Mouse (Mus musculus) myocyte (in vitro differentiated cells): ENCODE measurements around the gene Gm5129.

ENCODE experiments used
- CEBPB ChIP-seq: IDR thresholded peaks from 2 replicates; pipeline ENCODE4 v1.6.1; 2011; ENCODE audit warnings: mild to moderate bottlenecking, moderate library complexity; ENCODE audit not compliant: poor library complexity, insufficient read depth, severe bottlenecking
- MAX ChIP-seq: IDR thresholded peaks from one replicate; pipeline ENCODE4 v1.6.1; 2011; ENCODE audit warnings: low read depth, mild to moderate bottlenecking, control low read depth
- MYOD1 ChIP-seq, 3 experiments: IDR thresholded peaks; one replicate each; pipeline ENCODE4 v1.6.1; 2011; ENCODE audit warnings: control low read depth in 2 of 3, low read depth in 2 of 3, mild to moderate bottlenecking in 2 of 3, moderate library complexity in 1 of 3; ENCODE audit not compliant: insufficient read length in 2 of 3, control insufficient read depth in 1 of 3
- POLR2A ChIP-seq: IDR thresholded peaks from one replicate; pipeline ENCODE4 v1.6.1; 2011; ENCODE audit warnings: low read depth, mild to moderate bottlenecking, control low read depth, moderate library complexity; ENCODE audit not compliant: insufficient read length
- TCF12 ChIP-seq: IDR thresholded peaks from one replicate; pipeline ENCODE4 v1.6.1; 2011; ENCODE audit warnings: mild to moderate bottlenecking, control low read depth; ENCODE audit not compliant: poor library complexity, insufficient read depth, severe bottlenecking
- TCF3 ChIP-seq: IDR thresholded peaks from one replicate; pipeline ENCODE4 v1.6.1; 2011; ENCODE audit warnings: low read depth, control low read depth; ENCODE audit not compliant: insufficient read length
- USF1 ChIP-seq: IDR thresholded peaks from one replicate; pipeline ENCODE4 v1.6.1; 2011; ENCODE audit warnings: low read depth, mild to moderate bottlenecking, control low read depth, moderate library complexity

DNA sequence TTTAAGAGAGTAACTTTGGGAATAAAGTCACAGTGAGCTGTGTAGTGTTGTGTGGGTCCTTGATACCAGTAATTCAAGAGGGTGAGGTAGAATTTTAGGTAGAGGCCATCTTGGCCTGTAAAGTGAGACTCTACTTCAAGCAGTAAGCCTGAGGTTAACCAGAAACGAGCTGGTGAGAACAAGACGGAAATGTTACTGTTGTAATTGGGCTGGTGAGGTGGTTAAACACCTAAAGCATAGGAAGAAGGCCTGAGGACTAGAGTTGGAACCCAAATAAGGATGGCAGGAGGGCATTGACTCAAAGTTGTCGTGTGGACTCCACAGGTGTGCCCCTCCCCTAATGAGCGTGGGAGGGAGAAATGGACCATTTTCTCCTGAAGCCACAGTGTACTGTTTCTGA is 2.3 kb upstream of the Gm5129 start:
- no peak for TF ChIP-seq POLR2A
- TF ChIP-seq TCF3 = no peak
- no peak for TF ChIP-seq TCF12
- TF ChIP-seq USF1 = no peak
- no peak for TF ChIP-seq MAX
- TF ChIP-seq CEBPB = no peak
- no peak for TF ChIP-seq MYOD1 (IDR thresholded peaks at IDR 0.05; ENCODE audit: control insufficient read depth in 1 of 3, insufficient read length in 2 of 3, low read depth in 2 of 3)
